Mouse (Mus musculus) megakaryocyte-erythroid progenitor cell, adult 5-6 weeks (primary cell): ENCODE measurements around the gene Fbxo9. TPM values are rescaled to one million over a fixed set of nuclear protein-coding genes. Genes with fewer than 3 reads are reported as not detected.

ENCODE experiments used
- total RNA-seq, 2 experiments: library from RNA; stranded (forward) in 1 of 2; stranded (reverse) in 1 of 2; fragments of 200-1000, 215-1000 nt in 1 of 2; fragments of >200 nt in 1 of 2; fragmentation: Nextera tagmentation in 1 of 2; gene quantifications; 2 replicates each; pipeline ENCODE4 v1.2.3; 2014 to 2017

The Fbxo9 gene
- total RNA-seq, 2 experiments from 2014 or later, result 69.2 to 109 TPM

Other genes starting within 250 kb of the Fbxo9 start
- gene Elovl5, start 191.7 kb downstream of the Fbxo9 start, total RNA-seq (2014; fragmentation: Nextera tagmentation), result 25.5 and 29.9 TPM in 2 replicates
- gene Elovl5, start 191.7 kb downstream of the Fbxo9 start, total RNA-seq (2017), result 37.4 and 39.8 TPM in 2 replicates
- gene Gcm1, start 57.1 kb downstream of the Fbxo9 start, total RNA-seq (2014; fragmentation: Nextera tagmentation), result not detected in 2 replicates
- gene Gcm1, start 57.1 kb downstream of the Fbxo9 start, total RNA-seq (2017), result not detected in 2 replicates
- 18.1 and 22.3 TPM in 2 replicates for gene Ick, start 127 bp upstream of the Fbxo9 start, total RNA-seq (2014; fragmentation: Nextera tagmentation)
- 15.4 and 17.1 TPM in 2 replicates for gene Ick, start 127 bp upstream of the Fbxo9 start, total RNA-seq (2017)
- 6.5 and 8.4 TPM in 2 replicates for gene Gsta4, start 73.7 kb upstream of the Fbxo9 start, total RNA-seq (2014; fragmentation: Nextera tagmentation)
- 11.5 and 13.0 TPM in 2 replicates for gene Gsta4, start 73.7 kb upstream of the Fbxo9 start, total RNA-seq (2017)
- not detected in 2 replicates for gene Gsta1, start 121.6 kb upstream of the Fbxo9 start, total RNA-seq (2014; fragmentation: Nextera tagmentation)
- not detected in 2 replicates for gene Gsta1, start 121.6 kb upstream of the Fbxo9 start, total RNA-seq (2017)
- gene Gm3776, start 148.1 kb upstream of the Fbxo9 start, total RNA-seq (2014; fragmentation: Nextera tagmentation), result not detected in 2 replicates
- not detected in 2 replicates for gene Gm3776, start 148.1 kb upstream of the Fbxo9 start, total RNA-seq (2017)
- gene Gm10639, start 180.9 kb upstream of the Fbxo9 start, total RNA-seq (2014; fragmentation: Nextera tagmentation), result not detected in 2 replicates
- gene Gm10639, start 180.9 kb upstream of the Fbxo9 start, total RNA-seq (2017), result not detected in 2 replicates
- gene Omt2a, start 205.7 kb upstream of the Fbxo9 start, total RNA-seq (2014; fragmentation: Nextera tagmentation), result not detected in 2 replicates
- gene Omt2a, start 205.7 kb upstream of the Fbxo9 start, total RNA-seq (2017), result not detected in 2 replicates
- gene Omt2b, start 218.5 kb upstream of the Fbxo9 start, total RNA-seq (2014; fragmentation: Nextera tagmentation), result not detected in 2 replicates
- gene Omt2b, start 218.5 kb upstream of the Fbxo9 start, total RNA-seq (2017), result not detected in 2 replicates
- not detected in 2 replicates for gene Gsta2, start 246.7 kb upstream of the Fbxo9 start, total RNA-seq (2014; fragmentation: Nextera tagmentation)
- gene Gsta2, start 246.7 kb upstream of the Fbxo9 start, total RNA-seq (2017), result not detected in 2 replicates